Mouse (Mus musculus): ENCODE results near the gene Pdia5. TPM values are rescaled to one million over a fixed set of nuclear protein-coding genes. Genes with fewer than 3 reads are reported as not detected.

Gene Pdia5
- polyA plus RNA-seq, 1 experiment from 2014 or later: 25.5 TPM

DNA sequence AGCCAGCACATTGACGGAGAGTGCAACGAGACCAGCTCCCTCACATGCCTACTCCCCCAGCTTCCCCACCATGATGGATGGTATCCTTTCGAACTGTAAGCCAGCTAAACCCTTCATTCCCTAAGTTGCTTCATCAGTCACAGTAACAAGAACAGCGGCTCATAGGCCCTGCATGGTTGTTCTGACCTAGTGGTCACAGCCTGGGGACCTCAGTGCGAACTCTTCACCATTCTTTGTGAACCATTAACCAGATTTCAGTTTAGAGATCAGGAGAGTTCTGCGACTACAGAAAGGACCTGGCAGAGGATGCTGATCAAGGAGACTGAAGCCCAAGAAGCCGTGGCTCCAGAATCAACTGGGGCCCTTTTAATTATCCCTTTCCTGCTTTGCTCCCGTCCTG lies 13.6 kb upstream of the Pdia5 start:
- Histone ChIP-seq H3K36me3 (no peaks in the 10 kb centered on the region), H3K4me3 (no peak overlapping the region), H3K9ac (no peak overlapping the region), H3K4me2 (replicated peaks) (no peak overlapping the region), H3K27me3 (no peaks in the 10 kb centered on the region), H3K27ac (no peak overlapping the region), H3K9me3 (replicated peaks) (no peaks in the 10 kb centered on the region), H3K4me1 (0 out of 2 replicates have a peak, but pooled peaks cover 2% of the 10 kb centered on the region)
- no peak for ATAC-seq (ENCODE audit: low FRiP score)
- WGBS: 86% methylated on average over 8 of the region's 8 CpGs

DNA sequence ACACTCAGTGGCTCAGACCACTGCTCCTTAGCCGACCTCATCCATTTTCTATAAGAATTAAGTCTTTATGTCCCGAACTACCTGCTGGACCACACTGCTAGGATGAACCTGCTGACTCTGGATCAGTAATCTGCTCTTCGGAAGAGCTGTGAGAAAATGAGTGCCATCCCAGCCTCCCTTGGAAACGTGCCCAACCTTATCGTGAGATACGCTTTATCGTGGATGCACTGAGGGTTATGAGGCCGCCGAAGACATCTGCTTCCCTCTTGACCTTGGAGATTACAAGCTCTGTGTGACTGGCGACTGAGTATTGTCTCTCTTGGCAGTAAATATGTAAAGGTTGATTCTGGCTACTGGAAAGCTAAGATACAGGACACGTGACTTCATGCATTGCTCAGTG lies 11.8 kb upstream of the Pdia5 start:
- H3K27me3 ChIP-seq: no peaks in the 10 kb centered on the region
- H3K9me3 ChIP-seq (replicated peaks): no peaks in the 10 kb centered on the region
- no peaks in the 10 kb centered on the region for H3K36me3 ChIP-seq
- WGBS: 88% methylated on average over 11 of the region's 11 CpGs
- no peak overlapping the region for H3K27ac ChIP-seq
- no peak overlapping the region for H3K4me3 ChIP-seq
- ATAC-seq (ENCODE audit: low FRiP score): no peak
- H3K4me2 ChIP-seq (replicated peaks): no peak overlapping the region
- no peaks in the 10 kb centered on the region for H3K4me1 ChIP-seq
- no peak overlapping the region for H3K9ac ChIP-seq

GRCm38 (mm10) chr16:35501106-35501760 lies 10.6 kb upstream of the Pdia5 start:
- Histone ChIP-seq H3K9me3 (replicated peaks) (no peaks in the 10 kb centered on the region), H3K4me1 (no peaks in the 10 kb centered on the region), H3K4me2 (replicated peaks) (no peak overlapping the region), H3K9ac (no peak overlapping the region), H3K27ac (no peak overlapping the region), H3K36me3 (no peaks in the 10 kb centered on the region), H3K27me3 (no peaks in the 10 kb centered on the region), H3K4me3 (no peak overlapping the region)
- 45% methylated on average over 4 of the region's 4 CpGs for WGBS
- no peak for ATAC-seq (ENCODE audit: low FRiP score)

- H3K4me3 ChIP-seq: no peak overlapping the region
- H3K27me3 ChIP-seq: no peaks in the 10 kb centered on the region
- WGBS: 96% methylated on average over 3 of the region's 3 CpGs
- no peak overlapping the region for H3K9ac ChIP-seq
- no peak for ATAC-seq (ENCODE audit: low FRiP score)
- H3K4me2 ChIP-seq (replicated peaks): no peak overlapping the region
- H3K27ac ChIP-seq: no peak overlapping the region
- no peaks in the 10 kb centered on the region for H3K36me3 ChIP-seq
- H3K9me3 ChIP-seq (replicated peaks): no peaks in the 10 kb centered on the region
- no peaks in the 10 kb centered on the region for H3K4me1 ChIP-seq
Measured at GRCm38 (mm10) chr16:35500342-35500741, 9.7 kb upstream of the Pdia5 start.

DNA sequence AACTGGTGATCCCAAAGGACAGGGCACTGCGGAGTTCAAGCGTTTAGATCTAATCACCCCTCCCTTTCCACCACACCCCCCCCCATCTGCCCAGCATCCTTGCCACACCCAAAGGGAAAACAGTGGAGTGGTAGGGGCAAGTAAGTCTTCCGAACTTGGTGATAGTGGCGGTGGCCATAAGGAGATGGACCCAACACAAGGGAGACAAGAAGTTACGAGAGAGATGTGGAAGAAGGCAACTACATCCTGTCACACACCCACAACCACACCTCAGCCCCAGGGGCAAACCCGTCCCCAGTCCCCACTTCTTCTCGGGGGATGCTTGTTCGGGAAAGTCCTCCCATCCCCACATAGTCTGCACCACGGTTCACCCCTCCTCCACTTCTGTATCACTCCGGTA lies 880 bp downstream of the Pdia5 start:
- 11% methylated on average over 10 of the region's 10 CpGs for WGBS
- H3K4me2 ChIP-seq (replicated peaks): peak overlapping the region; percentile 95
- H3K9me3 ChIP-seq (replicated peaks): no peaks in the 10 kb centered on the region
- H3K4me3 ChIP-seq: peak overlapping the region; percentile 71
- peaks cover 28% of the 10 kb centered on the region for H3K4me1 ChIP-seq
- no peak overlapping the region for H3K27ac ChIP-seq
- H3K36me3 ChIP-seq: no peaks in the 10 kb centered on the region
- peak overlapping the region; percentile 67 for H3K9ac ChIP-seq
- H3K27me3 ChIP-seq: peaks cover 12% of the 10 kb centered on the region; the same call in 1 of the 2 replicates
- no peak for ATAC-seq (ENCODE audit: low FRiP score)

DNA sequence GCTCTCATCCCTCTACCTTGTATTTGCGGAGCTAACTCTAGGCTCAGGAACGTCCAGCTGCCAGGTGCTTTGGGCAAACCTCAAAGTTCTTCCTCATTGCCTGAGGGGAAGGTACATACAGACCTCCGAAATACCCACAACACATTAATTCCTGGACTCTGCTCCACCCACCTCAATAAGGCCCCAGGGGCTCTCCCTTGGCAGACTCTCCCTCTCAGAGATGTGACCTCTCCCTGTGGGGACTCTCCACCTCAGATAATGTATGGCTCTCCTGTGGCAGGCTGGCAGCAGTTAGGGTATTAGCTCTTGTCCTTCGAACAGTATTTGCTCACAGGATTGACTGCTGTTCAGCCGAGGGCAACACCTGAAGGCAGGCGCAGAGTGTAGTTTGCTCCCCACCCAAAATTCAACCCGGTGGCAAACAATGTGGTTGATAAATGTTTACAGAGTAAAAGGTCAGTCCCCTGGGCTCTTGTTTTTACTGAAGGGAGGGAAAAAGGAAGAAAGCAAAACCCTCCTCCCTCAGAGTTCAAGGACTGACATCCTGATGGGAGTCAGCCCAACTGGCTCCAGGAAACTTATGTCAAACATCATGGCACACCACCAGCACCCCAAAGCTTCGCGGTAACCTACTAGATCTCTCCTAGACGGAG lies 1.5 kb downstream of the Pdia5 start:
- no peaks in the 10 kb centered on the region for H3K36me3 ChIP-seq
- H3K4me3 ChIP-seq: peak overlapping the region; percentile 71
- peaks cover 8% of the 10 kb centered on the region; the same call in 1 of the 2 replicates for H3K27me3 ChIP-seq
- peaks cover 34% of the 10 kb centered on the region for H3K4me1 ChIP-seq
- 44% methylated on average over 10 of the region's 10 CpGs for WGBS
- no peak for ATAC-seq (ENCODE audit: low FRiP score)
- no peaks in the 10 kb centered on the region for H3K9me3 ChIP-seq (replicated peaks)
- H3K9ac ChIP-seq: no peak overlapping the region
- no peak overlapping the region for H3K27ac ChIP-seq
- H3K4me2 ChIP-seq (replicated peaks): peak overlapping the region; percentile 95

GRCm38 (mm10) chr16:35487776-35488175 lies 2.9 kb downstream of the Pdia5 start:
- no peak for ATAC-seq (ENCODE audit: low FRiP score)
- H3K27me3 ChIP-seq: peaks cover 8% of the 10 kb centered on the region; the same call in 1 of the 2 replicates
- H3K4me1 ChIP-seq: peaks cover 40% of the 10 kb centered on the region
- no peaks in the 10 kb centered on the region for H3K9me3 ChIP-seq (replicated peaks)
- no peak overlapping the region for H3K9ac ChIP-seq
- 67% methylated on average over 4 of the region's 4 CpGs for WGBS
- no peak overlapping the region for H3K4me3 ChIP-seq
- no peak overlapping the region for H3K27ac ChIP-seq
- H3K4me2 ChIP-seq (replicated peaks): no peak overlapping the region
- H3K36me3 ChIP-seq: no peaks in the 10 kb centered on the region

- WGBS: 9% methylated on average over 4 of the region's 4 CpGs
- H3K4me3 ChIP-seq: no peak overlapping the region
- H3K27ac ChIP-seq: no peak overlapping the region
- ATAC-seq (ENCODE audit: low FRiP score): no peak
- no peaks in the 10 kb centered on the region for H3K36me3 ChIP-seq
- H3K4me2 ChIP-seq (replicated peaks): no peak overlapping the region
- H3K4me1 ChIP-seq: peaks cover 40% of the 10 kb centered on the region
- no peaks in the 10 kb centered on the region for H3K9me3 ChIP-seq (replicated peaks)
- H3K27me3 ChIP-seq: peaks cover 8% of the 10 kb centered on the region; the same call in 1 of the 2 replicates
- no peak overlapping the region for H3K9ac ChIP-seq
Measured at GRCm38 (mm10) chr16:35487056-35487455, 3.6 kb downstream of the Pdia5 start.

DNA sequence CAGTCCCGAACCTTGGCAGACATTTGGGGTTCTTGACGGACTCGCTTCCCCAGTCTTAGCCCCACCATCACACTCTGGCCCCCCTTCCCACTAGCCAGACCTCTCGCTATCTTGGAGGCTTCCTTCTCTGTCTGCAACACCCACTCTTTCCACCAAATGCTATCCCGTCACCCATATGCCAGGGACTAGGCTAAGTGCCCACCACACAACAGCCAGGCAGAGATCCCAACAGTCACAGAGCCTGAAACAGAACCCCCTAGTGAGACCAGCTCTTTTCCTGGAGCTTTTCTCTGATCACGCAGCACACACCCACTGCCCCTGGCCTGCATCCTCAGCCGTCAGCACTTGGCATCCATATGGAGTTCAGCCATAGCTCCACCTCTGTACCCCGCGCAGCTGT lies 5.0 kb downstream of the Pdia5 start:
- Histone ChIP-seq H3K9me3 (replicated peaks) (no peaks in the 10 kb centered on the region), H3K27ac (no peak overlapping the region), H3K4me2 (replicated peaks) (no peak overlapping the region), H3K4me1 (peaks cover 40% of the 10 kb centered on the region), H3K36me3 (no peaks in the 10 kb centered on the region), H3K27me3 (peaks cover 8% of the 10 kb centered on the region; the same call in 1 of the 2 replicates), H3K9ac (no peak overlapping the region), H3K4me3 (no peak overlapping the region)
- ATAC-seq (ENCODE audit: low FRiP score): no peak
- 82% methylated on average over 9 of the region's 9 CpGs for WGBS

DNA sequence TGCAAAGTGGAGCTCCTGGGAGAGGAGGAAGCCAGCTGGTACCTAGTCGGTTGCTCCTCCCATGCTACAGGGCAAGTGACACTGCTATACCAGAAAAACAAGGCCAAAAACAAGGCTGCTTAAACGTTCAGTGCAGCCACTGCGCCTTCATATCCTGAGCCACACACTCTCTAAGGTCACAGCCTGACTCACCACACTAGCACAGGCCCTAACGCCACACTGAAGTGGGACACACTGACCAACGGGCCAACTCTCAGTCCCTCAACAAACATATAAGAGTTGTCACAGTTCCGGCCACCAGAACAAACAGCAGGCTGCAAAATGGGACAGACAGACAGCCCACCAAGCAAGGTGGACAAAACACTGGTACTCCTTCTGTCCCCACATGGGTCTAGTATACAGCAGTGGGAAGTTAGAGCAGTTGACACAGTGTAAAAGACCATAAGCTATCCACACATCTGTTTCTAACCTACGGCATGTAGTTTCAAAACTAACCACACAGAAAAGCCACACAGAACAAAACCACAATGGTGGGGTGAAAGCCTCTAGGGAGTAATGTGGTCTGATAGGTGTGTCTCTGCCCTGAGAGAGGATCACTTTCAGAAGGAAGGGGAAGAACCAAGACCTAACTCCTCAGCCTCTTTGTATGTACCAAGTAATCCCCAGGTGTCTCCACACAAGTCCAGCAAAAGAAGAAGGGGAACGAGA lies 6.0 kb downstream of the Pdia5 start:
- WGBS: 69% methylated on average over 8 of the region's 8 CpGs
- Histone ChIP-seq H3K9me3 (replicated peaks) (no peaks in the 10 kb centered on the region), H3K36me3 (no peaks in the 10 kb centered on the region), H3K9ac (no peak overlapping the region), H3K27ac (peak overlapping the region; percentile 25; the same call in 1 of the 2 replicates), H3K27me3 (peaks cover 7% of the 10 kb centered on the region; the same call in 1 of the 2 replicates), H3K4me3 (no peak overlapping the region), H3K4me1 (peaks cover 36% of the 10 kb centered on the region), H3K4me2 (replicated peaks) (no peak overlapping the region)
- no peak for ATAC-seq (ENCODE audit: low FRiP score)

DNA sequence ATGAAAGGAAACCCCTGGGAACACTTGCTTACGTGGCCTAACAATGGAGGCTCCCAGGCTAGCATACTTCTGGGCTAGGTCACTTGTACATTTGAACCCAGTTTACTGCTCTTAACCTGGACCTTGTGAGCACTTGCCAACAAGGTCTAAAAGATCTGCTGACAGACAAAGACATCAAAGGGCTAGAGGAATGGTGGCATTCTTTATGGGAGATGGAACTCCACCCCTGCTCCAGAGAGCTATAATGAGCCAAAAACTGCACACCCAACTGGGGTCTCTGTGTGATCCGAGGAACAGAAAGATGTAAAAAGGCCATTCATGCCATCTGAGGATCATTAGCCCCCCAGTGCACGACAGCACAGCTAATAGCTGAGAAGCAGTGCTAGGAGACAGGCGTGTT lies 6.6 kb downstream of the Pdia5 start:
- 18% methylated on average over 4 of the region's 4 CpGs for WGBS
- Histone ChIP-seq H3K36me3 (no peaks in the 10 kb centered on the region), H3K4me2 (replicated peaks) (no peak overlapping the region), H3K4me3 (no peak overlapping the region), H3K27ac (peak overlapping the region; percentile 25; the same call in 1 of the 2 replicates), H3K4me1 (peaks cover 32% of the 10 kb centered on the region), H3K9me3 (replicated peaks) (no peaks in the 10 kb centered on the region), H3K27me3 (peaks cover 3% of the 10 kb centered on the region; the same call in 1 of the 2 replicates), H3K9ac (no peak overlapping the region)
- no peak for ATAC-seq (ENCODE audit: low FRiP score)

- H3K9me3 ChIP-seq (replicated peaks): no peaks in the 10 kb centered on the region
- ATAC-seq (ENCODE audit: low FRiP score): no peak
Measured at GRCm38 (mm10) chr16:35479301-35479700, 11.4 kb downstream of the Pdia5 start.

More at GRCm38 (mm10) chr16:35479301-35479700, 11.4 kb downstream of the Pdia5 start:
- no peak overlapping the region for H3K27ac ChIP-seq
- no peaks in the 10 kb centered on the region for H3K27me3 ChIP-seq
- H3K4me3 ChIP-seq: no peak overlapping the region
- H3K9ac ChIP-seq: no peak overlapping the region
- no peaks in the 10 kb centered on the region for H3K36me3 ChIP-seq
- 86% methylated on average over 5 of the region's 6 CpGs for WGBS
- peaks cover 9% of the 10 kb centered on the region for H3K4me1 ChIP-seq
- no peak overlapping the region for H3K4me2 ChIP-seq (replicated peaks)

Measured in hindbrain, embryonic 12.5 days (tissue).